Mouse (Mus musculus): ENCODE data around the gene Prrt3. TPM values are rescaled to one million over a fixed set of nuclear protein-coding genes. Genes with fewer than 3 reads are reported as not detected.
A peak's percentile ranks its signal among the peaks of the same experiment; 100 is the strongest.

Gene Prrt3
- polyA plus RNA-seq, 1 experiment from 2014 or later = 0.27 TPM

- no peak for ATAC-seq (ENCODE audit: insufficient number of reproducible peaks, insufficient read depth, low FRiP score, low read depth)
- H3K4me3 ChIP-seq (ENCODE audit: control insufficient read depth in 1 of 2, insufficient read depth in 1 of 2, low read depth in 1 of 2, low read length in 2 of 2) = no peak overlapping the region
- no peaks in the 10 kb centered on the region for H3K4me1 ChIP-seq (ENCODE audit: control insufficient read depth in 2 of 2, insufficient read depth in 2 of 2, low read length in 2 of 2)
- 83% methylated on average over 1 of the region's 1 CpGs for WGBS
- no peaks in the 10 kb centered on the region for H3K9me3 ChIP-seq (ENCODE audit: control insufficient read depth, low read length)
- no peaks in the 10 kb centered on the region for H3K27me3 ChIP-seq (ENCODE audit: control insufficient read depth, insufficient read depth, low read length)
- no peak overlapping the region for H3K27ac ChIP-seq (replicated peaks in 1 of 2; ENCODE audit: control insufficient read depth in 1 of 2, insufficient read depth in 1 of 2, low read depth in 2 of 2, low read length in 2 of 2)
- H3K9ac ChIP-seq (ENCODE audit: low read length) = no peak overlapping the region
- peaks cover 78% of the 10 kb centered on the region for H3K36me3 ChIP-seq (ENCODE audit: control insufficient read depth, insufficient read depth, low read length)
- H3K4me2 ChIP-seq (ENCODE audit: low read length) = no peak overlapping the region
Measured at GRCm38 (mm10) chr6:113522310-113522709, 20.6 kb upstream of the Prrt3 start.

- Histone ChIP-seq H3K27me3 (ENCODE audit: control insufficient read depth, insufficient read depth, low read length) (no peaks in the 10 kb centered on the region), H3K4me2 (ENCODE audit: low read length) (no peak overlapping the region), H3K27ac (replicated peaks in 1 of 2; ENCODE audit: control insufficient read depth in 1 of 2, insufficient read depth in 1 of 2, low read depth in 2 of 2, low read length in 2 of 2) (no peak overlapping the region), H3K36me3 (ENCODE audit: control insufficient read depth, insufficient read depth, low read length) (peaks cover 95% of the 10 kb centered on the region), H3K9me3 (ENCODE audit: control insufficient read depth, low read length) (no peaks in the 10 kb centered on the region), H3K4me1 (ENCODE audit: control insufficient read depth in 2 of 2, insufficient read depth in 2 of 2, low read length in 2 of 2) (no peaks in the 10 kb centered on the region), H3K4me3 (ENCODE audit: control insufficient read depth in 1 of 2, insufficient read depth in 1 of 2, low read depth in 1 of 2, low read length in 2 of 2) (no peak overlapping the region), H3K9ac (ENCODE audit: low read length) (no peak overlapping the region)
- ATAC-seq (ENCODE audit: insufficient number of reproducible peaks, insufficient read depth, low FRiP score, low read depth) = 0 out of 2 replicates have a peak, but pooled peaks have one; percentile 35
- WGBS = 90% methylated on average over 8 of the region's 8 CpGs
Measured at GRCm38 (mm10) chr6:113517434-113518080, 15.8 kb upstream of the Prrt3 start.

GRCm38 (mm10) chr6:113514600-113514999 lies 12.9 kb upstream of the Prrt3 start:
- H3K4me1 ChIP-seq (ENCODE audit: control insufficient read depth in 2 of 2, insufficient read depth in 2 of 2, low read length in 2 of 2) = no peaks in the 10 kb centered on the region
- no peak overlapping the region for H3K27ac ChIP-seq (replicated peaks in 1 of 2; ENCODE audit: control insufficient read depth in 1 of 2, insufficient read depth in 1 of 2, low read depth in 2 of 2, low read length in 2 of 2)
- 96% methylated on average over 3 of the region's 3 CpGs for WGBS
- peaks cover 66% of the 10 kb centered on the region for H3K36me3 ChIP-seq (ENCODE audit: control insufficient read depth, insufficient read depth, low read length)
- H3K4me2 ChIP-seq (ENCODE audit: low read length) = no peak overlapping the region
- H3K9ac ChIP-seq (ENCODE audit: low read length) = no peak overlapping the region
- H3K27me3 ChIP-seq (ENCODE audit: control insufficient read depth, insufficient read depth, low read length) = no peaks in the 10 kb centered on the region
- ATAC-seq (ENCODE audit: insufficient number of reproducible peaks, insufficient read depth, low FRiP score, low read depth) = no peak
- H3K9me3 ChIP-seq (ENCODE audit: control insufficient read depth, low read length) = no peaks in the 10 kb centered on the region
- no peak overlapping the region for H3K4me3 ChIP-seq (ENCODE audit: control insufficient read depth in 1 of 2, insufficient read depth in 1 of 2, low read depth in 1 of 2, low read length in 2 of 2)

- Histone ChIP-seq H3K27ac (replicated peaks in 1 of 2; ENCODE audit: control insufficient read depth in 1 of 2, insufficient read depth in 1 of 2, low read depth in 2 of 2, low read length in 2 of 2) (no peak overlapping the region), H3K4me2 (ENCODE audit: low read length) (no peak overlapping the region), H3K4me1 (ENCODE audit: control insufficient read depth in 2 of 2, insufficient read depth in 2 of 2, low read length in 2 of 2) (no peaks in the 10 kb centered on the region; a peak in 1 of 4 replicates), H3K36me3 (ENCODE audit: control insufficient read depth, insufficient read depth, low read length) (peaks cover 60% of the 10 kb centered on the region), H3K27me3 (ENCODE audit: control insufficient read depth, insufficient read depth, low read length) (no peaks in the 10 kb centered on the region), H3K9ac (ENCODE audit: low read length) (no peak overlapping the region), H3K9me3 (ENCODE audit: control insufficient read depth, low read length) (no peaks in the 10 kb centered on the region), H3K4me3 (ENCODE audit: control insufficient read depth in 1 of 2, insufficient read depth in 1 of 2, low read depth in 1 of 2, low read length in 2 of 2) (no peak overlapping the region)
- ATAC-seq (ENCODE audit: insufficient number of reproducible peaks, insufficient read depth, low FRiP score, low read depth) = no peak
- WGBS = 95% methylated on average over 6 of the region's 6 CpGs
Measured at GRCm38 (mm10) chr6:113513944-113514343, 12.2 kb upstream of the Prrt3 start.

GRCm38 (mm10) chr6:113508947-113509280 lies 7.2 kb upstream of the Prrt3 start:
- Histone ChIP-seq H3K4me3 (ENCODE audit: control insufficient read depth in 1 of 2, insufficient read depth in 1 of 2, low read depth in 1 of 2, low read length in 2 of 2) (no peak overlapping the region), H3K9ac (ENCODE audit: low read length) (no peak overlapping the region), H3K36me3 (ENCODE audit: control insufficient read depth, insufficient read depth, low read length) (peaks cover 9% of the 10 kb centered on the region), H3K9me3 (ENCODE audit: control insufficient read depth, low read length) (no peaks in the 10 kb centered on the region), H3K4me1 (ENCODE audit: control insufficient read depth in 2 of 2, insufficient read depth in 2 of 2, low read length in 2 of 2) (peaks cover 0 to 6% of the 10 kb centered on the region in 2 experiments; a peak in 2 of 4 replicates), H3K27me3 (ENCODE audit: control insufficient read depth, insufficient read depth, low read length) (no peaks in the 10 kb centered on the region), H3K4me2 (ENCODE audit: low read length) (no peak overlapping the region), H3K27ac (replicated peaks in 1 of 2; ENCODE audit: control insufficient read depth in 1 of 2, insufficient read depth in 1 of 2, low read depth in 2 of 2, low read length in 2 of 2) (no peak overlapping the region)
- WGBS = 41% methylated on average over 5 of the region's 5 CpGs
- no peak for ATAC-seq (ENCODE audit: insufficient number of reproducible peaks, insufficient read depth, low FRiP score, low read depth)

GRCm38 (mm10) chr6:113508272-113508946 lies 6.7 kb upstream of the Prrt3 start:
- Histone ChIP-seq H3K9me3 (ENCODE audit: control insufficient read depth, low read length) (no peaks in the 10 kb centered on the region), H3K36me3 (ENCODE audit: control insufficient read depth, insufficient read depth, low read length) (peaks cover 4% of the 10 kb centered on the region; the same call in 1 of the 2 replicates), H3K4me3 (ENCODE audit: control insufficient read depth in 1 of 2, insufficient read depth in 1 of 2, low read depth in 1 of 2, low read length in 2 of 2) (no peak overlapping the region), H3K4me1 (ENCODE audit: control insufficient read depth in 2 of 2, insufficient read depth in 2 of 2, low read length in 2 of 2) (peaks cover 0 to 6% of the 10 kb centered on the region in 2 experiments; a peak in 2 of 4 replicates), H3K4me2 (ENCODE audit: low read length) (no peak overlapping the region), H3K27me3 (ENCODE audit: control insufficient read depth, insufficient read depth, low read length) (no peaks in the 10 kb centered on the region), H3K9ac (ENCODE audit: low read length) (no peak overlapping the region), H3K27ac (replicated peaks in 1 of 2; ENCODE audit: control insufficient read depth in 1 of 2, insufficient read depth in 1 of 2, low read depth in 2 of 2, low read length in 2 of 2) (no peak overlapping the region)
- 38% methylated on average over 7 of the region's 7 CpGs for WGBS
- ATAC-seq (ENCODE audit: insufficient number of reproducible peaks, insufficient read depth, low FRiP score, low read depth) = no peak

GRCm38 (mm10) chr6:113507130-113507529 lies 5.4 kb upstream of the Prrt3 start:
- no peak overlapping the region for H3K9ac ChIP-seq (ENCODE audit: low read length)
- no peak for ATAC-seq (ENCODE audit: insufficient number of reproducible peaks, insufficient read depth, low FRiP score, low read depth)
- no peak overlapping the region for H3K4me2 ChIP-seq (ENCODE audit: low read length)
- no peaks in the 10 kb centered on the region for H3K9me3 ChIP-seq (ENCODE audit: control insufficient read depth, low read length)
- no peaks in the 10 kb centered on the region for H3K36me3 ChIP-seq (ENCODE audit: control insufficient read depth, insufficient read depth, low read length)
- H3K4me3 ChIP-seq (ENCODE audit: control insufficient read depth in 1 of 2, insufficient read depth in 1 of 2, low read depth in 1 of 2, low read length in 2 of 2) = no peak overlapping the region
- H3K27ac ChIP-seq (replicated peaks in 1 of 2; ENCODE audit: control insufficient read depth in 1 of 2, insufficient read depth in 1 of 2, low read depth in 2 of 2, low read length in 2 of 2) = no peak overlapping the region
- peaks cover 0 to 6% of the 10 kb centered on the region in 2 experiments; a peak in 2 of 4 replicates for H3K4me1 ChIP-seq (ENCODE audit: control insufficient read depth in 2 of 2, insufficient read depth in 2 of 2, low read length in 2 of 2)
- H3K27me3 ChIP-seq (ENCODE audit: control insufficient read depth, insufficient read depth, low read length) = peaks cover 6% of the 10 kb centered on the region; the same call in 1 of the 2 replicates

Data from heart, embryonic 14.5 days (tissue).